ENCODE assay signal across 8 mouse cellular contexts in the genomic region with DNA sequence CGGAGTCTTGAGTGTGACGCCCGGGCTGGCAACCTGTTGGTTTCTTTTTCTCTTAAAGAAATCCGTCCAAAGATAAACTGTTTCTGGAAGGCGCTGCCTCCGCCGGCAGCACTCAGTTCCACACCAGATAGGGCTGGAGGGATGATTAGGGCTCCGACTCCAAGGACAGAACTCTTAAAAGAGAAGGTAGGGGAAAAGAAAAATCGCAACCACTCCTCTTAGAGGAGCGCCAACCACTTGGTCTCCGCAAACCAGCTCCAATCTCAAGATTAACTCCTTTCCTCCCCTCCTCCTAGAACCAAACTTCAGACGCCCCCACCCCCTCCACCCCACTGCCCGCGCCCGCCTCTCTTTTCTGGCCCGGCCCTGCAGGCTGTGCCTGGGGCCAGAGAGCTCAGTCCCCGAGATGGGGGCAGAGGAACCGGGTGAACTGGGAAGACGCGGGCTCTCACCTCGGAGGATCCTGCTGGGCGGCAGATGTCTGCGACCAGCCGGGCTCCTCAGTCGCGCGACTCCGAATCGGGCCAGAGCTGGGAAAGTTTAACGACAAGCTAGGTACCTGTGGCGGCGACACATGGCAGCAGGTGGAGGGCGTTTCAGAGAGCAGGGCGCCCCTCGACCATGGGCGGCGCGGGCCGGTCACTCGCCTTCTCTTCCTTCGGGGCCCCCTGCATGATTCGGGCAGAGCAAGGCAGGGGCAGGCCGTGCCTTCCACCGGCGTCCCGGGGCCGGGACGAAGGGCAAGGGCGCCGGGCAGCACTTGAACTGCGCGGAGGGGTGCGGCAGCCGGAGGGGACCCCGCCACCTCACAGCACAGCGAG. TPM values are rescaled to one million over a fixed set of nuclear protein-coding genes. Genes with fewer than 3 reads are reported as not detected.
DNase-seq lines count a peak whose midpoint lies in the region; ATAC-seq and TF ChIP-seq lines count a peak whose summit lies in the region.

No protein-coding gene starts in this region.

- intact Hi-C loops in gastrocnemius, adult 2 months (cut with DNase I), result loop anchor here (1.0 to 5.0 kb wide), 3 partner anchors 55 to 450 kb away; partner anchors contain the start of genes Idh1 and Pikfyve
- intact Hi-C loops in gastrocnemius, postnatal 36 days (cut with DNase I), result loop anchor here (5.0 kb wide), 2 partner anchors 55 to 185 kb away; no protein-coding TSS in a partner anchor

- TF ChIP-seq POLR2A in myocyte (IDR thresholded peaks at IDR 0.05; ENCODE audit: insufficient read length, low read depth), result no peak

- H3ac ChIP-seq in myocyte (ENCODE audit: control insufficient read depth, insufficient read length), result peak overlapping the region; percentile 46

- H3K27ac ChIP-seq in gastrocnemius, adult 2 months, result peak overlapping the region; percentile 88
- no peak overlapping the region for H3K27ac ChIP-seq in forebrain, embryonic 16.5 days (ENCODE audit: low read length)
- no peak overlapping the region for H3K27ac ChIP-seq in limb, embryonic 11.5 days (replicated peaks; ENCODE audit: low read depth, low read length)

- under 1% methylated on average over 50 of the region's 56 CpGs for WGBS in forebrain, embryonic 16.5 days
- WGBS in limb, embryonic 11.5 days, result under 1% methylated on average over 53 of the region's 56 CpGs

- peak; percentile 4 for ATAC-seq in forebrain, embryonic 16.5 days
- ATAC-seq in limb, embryonic 11.5 days (ENCODE audit: insufficient number of reproducible peaks, low FRiP score, low TSS enrichment, low read depth), result no peak
- ATAC-seq in monocyte, adult 5-6 weeks (replicated peaks; ENCODE audit: insufficient number of reproducible peaks, low FRiP score, low TSS enrichment, poor library complexity, severe bottlenecking), result no peak

- peak overlapping the region; percentile 95 for H3K4me3 ChIP-seq in gastrocnemius, adult 2 months
- peak overlapping the region; percentile 66 for H3K4me3 ChIP-seq in forebrain, embryonic 16.5 days (replicated peaks; ENCODE audit: low read length)
- H3K4me3 ChIP-seq in limb, embryonic 11.5 days (ENCODE audit: low read depth, low read length), result peak overlapping the region; percentile 60
- H3K4me3 ChIP-seq in myocyte, result peak overlapping the region; percentile 61

- no peaks in the 10 kb centered on the region for H3K36me3 ChIP-seq in forebrain, embryonic 16.5 days (ENCODE audit: control insufficient read depth, insufficient read depth)
- no peaks in the 10 kb centered on the region for H3K36me3 ChIP-seq in limb, embryonic 11.5 days (ENCODE audit: control insufficient read depth, insufficient read depth, low read length)
- H3K36me3 ChIP-seq in myocyte (ENCODE audit: control insufficient read depth, insufficient read depth), result no peaks in the 10 kb centered on the region

- H3K4me1 ChIP-seq in forebrain, embryonic 16.5 days (replicated peaks; ENCODE audit: control insufficient read depth, insufficient read depth, low read length), result peaks cover 48% of the 10 kb centered on the region
- peaks cover 19% of the 10 kb centered on the region for H3K4me1 ChIP-seq in limb, embryonic 11.5 days (ENCODE audit: control insufficient read depth, insufficient read depth, low read length)

- peak overlapping the region; percentile 98 for H3K4me2 ChIP-seq in forebrain, embryonic 16.5 days (ENCODE audit: low read length)
- H3K4me2 ChIP-seq in limb, embryonic 11.5 days (ENCODE audit: low read depth, severe bottlenecking), result peak overlapping the region; percentile 92
- peak overlapping the region; percentile 86 for H3K4me2 ChIP-seq in myocyte (ENCODE audit: low read depth)

- peak; percentile 59 for DNase-seq in gastrocnemius, adult 2 months
- no peak for DNase-seq in gastrocnemius, postnatal 36 days
- peak; percentile 40 for DNase-seq in CD4-positive helper T cell, adult 2 months (ENCODE audit: low read depth, low spot score)
- DNase-seq in c-Kit-positive CD71-positive TER-119-negative erythroid progenitor cells, embryonic 14.5 days (ENCODE audit: low read depth), result peak; percentile 41
- DNase-seq in limb, embryonic 11.5 days (ENCODE audit: low spot score), result peak; percentile 69

- peak overlapping the region; percentile 57 for H3K9ac ChIP-seq in forebrain, embryonic 16.5 days (replicated peaks; ENCODE audit: low read depth, low read length)
- peak overlapping the region; percentile 56 for H3K9ac ChIP-seq in limb, embryonic 11.5 days (ENCODE audit: low read length)

- H3K9me3 ChIP-seq in forebrain, embryonic 16.5 days (ENCODE audit: control insufficient read depth, low read length), result no peaks in the 10 kb centered on the region
- no peaks in the 10 kb centered on the region for H3K9me3 ChIP-seq in limb, embryonic 11.5 days (ENCODE audit: control insufficient read depth, low read length)

- TF ChIP-seq CTCF in gastrocnemius, adult 2 months (IDR thresholded peaks at IDR 0.05), result no peak

- peaks cover 52% of the 10 kb centered on the region for H3K27me3 ChIP-seq in forebrain, embryonic 16.5 days (replicated peaks; ENCODE audit: control insufficient read depth, insufficient read depth, low read length)
- H3K27me3 ChIP-seq in limb, embryonic 11.5 days (ENCODE audit: control insufficient read depth, insufficient read depth, low read length), result peaks cover 47% of the 10 kb centered on the region
- H3K27me3 ChIP-seq in myocyte (ENCODE audit: control insufficient read depth, insufficient read depth, insufficient read length), result no peaks in the 10 kb centered on the region

- no peaks in the 10 kb centered on the region for H3K79me2 ChIP-seq in myocyte (ENCODE audit: control insufficient read depth, insufficient read depth)

TF ChIP-seq in myocyte, 11 proteins besides CTCF, POLR2A, EP300 and RAD21:
- TF ChIP-seq MYOD1 (IDR thresholded peaks at IDR 0.05; ENCODE audit: control insufficient read depth in 1 of 3, insufficient read length in 2 of 3, low read depth in 2 of 3) (peak in 1 of 3 experiments; percentile 32), E2F4 (IDR thresholded peaks at IDR 0.05; ENCODE audit: insufficient read depth) (no peak)

RNA-seq across cellular contexts. Expression of gene Fzd5, which starts 0.7 kb away (rescaled TPM):
- 1 to 10 TPM; 1.2 to 2.3 TPM for total RNA-seq in gastrocnemius, adult 2 months (2021)
- total RNA-seq in gastrocnemius, postnatal 36 days (2021), result 1 to 10 TPM; 1.5 to 1.9 TPM
- 0.48 and 0.61 TPM in 2 replicates for polyA plus RNA-seq in forebrain, embryonic 16.5 days (2015; fragmentation: Nextera tagmentation; extraction: Ambion mirVana)
- 0.71 and 0.73 TPM in 2 replicates for polyA plus RNA-seq in limb, embryonic 11.5 days (2014; fragmentation: Nextera tagmentation; extraction: Ambion mirVana)
- polyA plus RNA-seq in myocyte (2012; fragmentation: generic; extraction: Trizol), result 2.1 TPM
- total RNA-seq in monocyte, adult 5-6 weeks (2017), result 4.8 to 20.0 TPM (median 6.9 TPM) in 3 replicates

RNA-seq across cellular contexts. Expression of gene Ccnyl1, which starts 46.6 kb away (rescaled TPM):
- 10 to 100 TPM; 19.7 to 20.5 TPM for total RNA-seq in gastrocnemius, adult 2 months (2021)
- 10 to 100 TPM; 17.1 to 23.8 TPM for total RNA-seq in gastrocnemius, postnatal 36 days (2021)
- 3.9 and 4.4 TPM in 2 replicates for polyA plus RNA-seq in forebrain, embryonic 16.5 days (2015; fragmentation: Nextera tagmentation; extraction: Ambion mirVana)
- 9.8 and 10.7 TPM in 2 replicates for polyA plus RNA-seq in limb, embryonic 11.5 days (2014; fragmentation: Nextera tagmentation; extraction: Ambion mirVana)
- 16.0 TPM for polyA plus RNA-seq in myocyte (2012; fragmentation: generic; extraction: Trizol)
- 4.4 to 7.2 TPM (median 4.7 TPM) in 3 replicates for total RNA-seq in monocyte, adult 5-6 weeks (2017)

Comparison
In these comparisons a context has a peak if more than half of its experiments do, and no peak if none do; other contexts are left out.
1. DNase-seq: peak in gastrocnemius, adult 2 months (single experiment), CD4-positive helper T cell, adult 2 months (single experiment), c-Kit-positive CD71-positive TER-119-negative erythroid progenitor cells, embryonic 14.5 days (single experiment) and limb, embryonic 11.5 days (single experiment); none in gastrocnemius, postnatal 36 days (0 of 2).
2. Peak in every context shown above with its lines, with median percentiles within 50 percentile points of each other: H3K4me3 ChIP-seq and H3K4me2 ChIP-seq.